Mouse (Mus musculus) CH12.LX (cell line): Measurements from ENCODE around the gene Hist2h2aa2. TPM values are rescaled to one million over a fixed set of nuclear protein-coding genes. Genes with fewer than 3 reads are reported as not detected.

Source experiments
- DNase-seq: peaks from one replicate; pipeline ENCODE4 v3.0.0-alpha.2; 2013; ENCODE audit errors: extremely low read depth
- H3K27ac ChIP-seq: 2 replicates; pipeline ENCODE4 v1.5.1; 2012; ENCODE audit warnings: low read depth, mild to moderate bottlenecking, control low read depth, moderate library complexity; ENCODE audit not compliant: insufficient read depth
- H3K27me3 ChIP-seq: replicated peaks from 2 replicates; pipeline ENCODE3; 2012; ENCODE audit warnings: inconsistent platforms
- H3K36me3 ChIP-seq, 2 experiments: replicated peaks in 1 of 2; 2 replicates each; pipeline versions ENCODE3 to v1.6.1; 2012; ENCODE audit warnings: inconsistent platforms in 1 of 2, low read length in 1 of 2, mild to moderate bottlenecking in 1 of 2, mixed read lengths in 1 of 2, moderate library complexity in 1 of 2; ENCODE audit not compliant: control insufficient read depth in 1 of 2, insufficient read depth in 1 of 2
- H3K4me1 ChIP-seq, 2 experiments: 2 replicates each; pipeline ENCODE4 v1.6.1; 2012; ENCODE audit warnings: inconsistent platforms in 1 of 2, moderate library complexity in 1 of 2; ENCODE audit not compliant: insufficient read depth in 2 of 2, control insufficient read depth in 1 of 2
- H3K4me2 ChIP-seq: 2 replicates; pipeline ENCODE4 v1.6.1; 2012; ENCODE audit warnings: low read depth, mild to moderate bottlenecking, control low read depth; ENCODE audit not compliant: poor library complexity, insufficient read depth, severe bottlenecking
- H3K4me3 ChIP-seq, 3 experiments: fragments of 150-350 bp in 1 of 3; sonication (generic) in 1 of 3; replicated peaks in 1 of 3; 2 replicates each; pipeline versions ENCODE3 to v1.5.1; 2011 to 2012; ENCODE audit warnings: low read depth in 2 of 3, low read length in 2 of 3, mild to moderate bottlenecking in 2 of 3, moderate library complexity in 2 of 3, control low read depth in 1 of 3, improper control_type of control experiment in 1 of 3, inconsistent platforms in 1 of 3, mixed read lengths in 1 of 3; ENCODE audit not compliant: poor library complexity in 1 of 3
- H3K79me2 ChIP-seq: replicated peaks from 2 replicates; pipeline ENCODE4 v1.6.1; 2012; ENCODE audit warnings: mild to moderate bottlenecking, moderate library complexity; ENCODE audit not compliant: control insufficient read depth, poor library complexity, insufficient read depth, severe bottlenecking; ENCODE audit errors: extremely low read depth
- H3K9ac ChIP-seq: 2 replicates; pipeline ENCODE4 v1.6.1; 2012; ENCODE audit warnings: low read depth, mild to moderate bottlenecking, control low read depth, moderate library complexity; ENCODE audit not compliant: insufficient read depth
- H3K9me3 ChIP-seq: replicated peaks from 2 replicates; pipeline ENCODE3; 2012; ENCODE audit warnings: low read length, inconsistent platforms, mixed read lengths
- CHD2 ChIP-seq: IDR thresholded peaks from 2 replicates; pipeline ENCODE4 v1.6.1; 2011; ENCODE audit warnings: low read length, improper control_type of control experiment
- CTCF ChIP-seq, 2 experiments: IDR thresholded peaks in 1 of 2; conservative IDR thresholded peaks in 1 of 2; 2 replicates each; pipeline ENCODE4 v1.5.1; 2011 to 2012; ENCODE audit warnings: low read depth in 2 of 2, low read length in 2 of 2, improper control_type of control experiment in 1 of 2, inconsistent platforms in 1 of 2, mild to moderate bottlenecking in 1 of 2, moderate library complexity in 1 of 2
- E2F4 ChIP-seq: IDR thresholded peaks from 2 replicates; pipeline ENCODE4 v1.6.1; 2011; ENCODE audit warnings: low read depth, low read length, improper control_type of control experiment; ENCODE audit not compliant: insufficient replicate concordance
- ELF1 ChIP-seq: IDR thresholded peaks from 2 replicates; pipeline ENCODE4 v1.6.1; 2014; ENCODE audit warnings: low read depth, mild to moderate bottlenecking, inconsistent platforms, low read length, improper control_type of control experiment
- EP300 ChIP-seq: IDR thresholded peaks from 2 replicates; pipeline ENCODE4 v1.6.1; 2011; ENCODE audit warnings: low read length, improper control_type of control experiment
- ETS1 ChIP-seq: conservative IDR thresholded peaks from 2 replicates; pipeline ENCODE4 v1.6.1; 2012; ENCODE audit warnings: low read depth, mild to moderate bottlenecking, inconsistent platforms, low read length, improper control_type of control experiment, moderate library complexity
- IRF4 ChIP-seq: IDR thresholded peaks from 2 replicates; pipeline ENCODE4 v1.6.1; 2014; ENCODE audit warnings: low read depth, mild to moderate bottlenecking, inconsistent platforms, low read length, improper control_type of control experiment
- KAT2A ChIP-seq: IDR thresholded peaks from 2 replicates; pipeline ENCODE4 v1.6.1; 2012; ENCODE audit warnings: low read length, improper control_type of control experiment, inconsistent platforms; ENCODE audit not compliant: insufficient replicate concordance
- MAFK ChIP-seq: IDR thresholded peaks from 2 replicates; pipeline ENCODE4 v1.6.1; 2011; ENCODE audit warnings: low read length, improper control_type of control experiment; ENCODE audit not compliant: insufficient replicate concordance
- MAX ChIP-seq: IDR thresholded peaks from 2 replicates; pipeline ENCODE4 v1.6.1; 2011; ENCODE audit warnings: low read length, improper control_type of control experiment
- MAZ ChIP-seq: IDR thresholded peaks from 2 replicates; pipeline ENCODE4 v1.6.1; 2012; ENCODE audit warnings: low read depth, mild to moderate bottlenecking, inconsistent platforms, low read length, improper control_type of control experiment, moderate library complexity
- MEF2A ChIP-seq: IDR thresholded peaks from 2 replicates; pipeline ENCODE4 v1.6.1; 2014; ENCODE audit warnings: low read depth, mild to moderate bottlenecking, inconsistent platforms, low read length, improper control_type of control experiment, borderline replicate concordance
- MYC ChIP-seq: IDR thresholded peaks from 2 replicates; pipeline ENCODE4 v1.6.1; 2011; ENCODE audit warnings: low read depth, mild to moderate bottlenecking, improper control_type of control experiment, low read length
- NELFE ChIP-seq: IDR thresholded peaks from 2 replicates; pipeline ENCODE4 v1.6.1; 2011; ENCODE audit warnings: low read depth, low read length, improper control_type of control experiment
- NRF1 ChIP-seq: IDR thresholded peaks from 2 replicates; pipeline ENCODE4 v1.6.1; 2014; ENCODE audit warnings: low read depth, mild to moderate bottlenecking, inconsistent platforms, low read length, improper control_type of control experiment, moderate library complexity
- POLR2A ChIP-seq: IDR thresholded peaks from 2 replicates; pipeline ENCODE4 v1.6.1; 2011; ENCODE audit warnings: low read depth, mild to moderate bottlenecking, improper control_type of control experiment, low read length
- POLR2AphosphoS2 ChIP-seq: IDR thresholded peaks from 2 replicates; pipeline ENCODE4 v1.6.1; 2011; ENCODE audit warnings: low read depth, low read length, improper control_type of control experiment
- RAD21 ChIP-seq: IDR thresholded peaks from 2 replicates; pipeline ENCODE4 v1.6.1; 2011; ENCODE audit warnings: low read depth, mild to moderate bottlenecking, low read length, improper control_type of control experiment, moderate library complexity
- RCOR1 ChIP-seq: conservative IDR thresholded peaks from 2 replicates; pipeline ENCODE4 v1.6.1; 2012; ENCODE audit warnings: low read depth, mild to moderate bottlenecking, inconsistent platforms, low read length, improper control_type of control experiment
- TCF12 ChIP-seq: IDR thresholded peaks from 2 replicates; pipeline ENCODE4 v1.6.1; 2014; ENCODE audit warnings: low read depth, mild to moderate bottlenecking, inconsistent platforms, low read length, improper control_type of control experiment
- USF2 ChIP-seq: conservative IDR thresholded peaks from 2 replicates; pipeline ENCODE4 v1.6.1; 2011; ENCODE audit warnings: low read depth, low read length, improper control_type of control experiment
- ZC3H11A ChIP-seq: IDR thresholded peaks from 2 replicates; pipeline ENCODE4 v1.6.1; 2012; ENCODE audit warnings: low read depth, mild to moderate bottlenecking, inconsistent platforms, low read length, improper control_type of control experiment
- ZKSCAN1 ChIP-seq: IDR thresholded peaks from 2 replicates; pipeline ENCODE4 v1.6.1; 2012; ENCODE audit warnings: low read depth, inconsistent platforms, low read length, improper control_type of control experiment, borderline replicate concordance
- ZNF384 ChIP-seq: IDR thresholded peaks from 2 replicates; pipeline ENCODE4 v1.6.1; 2012; ENCODE audit warnings: low read depth, low read length, improper control_type of control experiment, inconsistent platforms
- dilution Hi-C: fragments of 300-500 bp; cut with MboI; formaldehyde crosslinking; loops from 2 replicates; pipeline ENCODE4 v1.14.3; 2020; ENCODE audit warnings: low sequenced_read_pairs; ENCODE audit not compliant: extremely low pct_unique_long_range_greater_than_20kb, extremely low pct_ligation_motif_present
- in situ Hi-C: fragments of 300-500 bp; cut with MboI; formaldehyde crosslinking; loops from 3 replicates; pipeline ENCODE4 v1.14.3; 2019; ENCODE audit warnings: low sequenced_read_pairs, low pct_ligation_motif_present, low pct_unique_long_range_greater_than_20kb, mixed read lengths
- polyA plus RNA-seq: library from polyadenylated mRNA; unstranded; fragments of >175 nt; gene quantifications from 2 replicates; pipeline ENCODE4 v1.2.1, GENCODE M21; 2012; ENCODE audit warnings: low read depth; ENCODE audit not compliant: insufficient read length
- total RNA-seq, 2 experiments: library from RNA; depleted of rRNA; stranded (reverse); fragments of 300-350 nt in 1 of 2; fragments of >200 nt in 1 of 2; gene quantifications; 2 replicates each; pipeline ENCODE4 v1.2.3; 2012 to 2014

Gene Hist2h2aa2
- total and polyA plus RNA-seq, 3 experiments: 2.7 to 5,136 TPM; not detected in 1

- Histone ChIP-seq H3K9me3 (peaks cover 3% of the 10 kb centered on the region), H3K4me2 (no peak overlapping the region), H3K4me1 (no peaks in the 10 kb centered on the region), H3K79me2 (no peaks in the 10 kb centered on the region), H3K27me3 (peaks cover 2% of the 10 kb centered on the region), H3K4me3 (no peak overlapping the region), H3K27ac (no peak overlapping the region), H3K36me3 (no peaks in the 10 kb centered on the region), H3K9ac (no peak overlapping the region)
- dilution Hi-C loops (no loop called here), in situ Hi-C loops (no loop called here)
- no peak for DNase-seq
- TF ChIP-seq CTCF (conservative IDR thresholded peaks at IDR 0.05 in 1 of 2, IDR thresholded peaks at IDR 0.05 in 1 of 2; ENCODE audit: low read depth in 2 of 2, low read length in 2 of 2) (peak in 1 of 2 experiments; percentile 24; a peak in 1 of 4 replicates), ZNF384 (no peak)
These were observed 30.8 kb downstream of the Hist2h2aa2 start for GRCm38 (mm10) chr3:96209242-96209641.

- Histone ChIP-seq H3K79me2 (no peaks in the 10 kb centered on the region), H3K9me3 (peaks cover 3% of the 10 kb centered on the region), H3K27me3 (peaks cover 2% of the 10 kb centered on the region), H3K4me3 (no peak overlapping the region), H3K4me2 (no peak overlapping the region), H3K9ac (no peak overlapping the region), H3K36me3 (no peaks in the 10 kb centered on the region), H3K4me1 (no peaks in the 10 kb centered on the region), H3K27ac (no peak overlapping the region)
- no peak for DNase-seq
- in situ Hi-C loops (no loop called here), dilution Hi-C loops (no loop called here)
- TF ChIP-seq CTCF (conservative IDR thresholded peaks at IDR 0.05 in 1 of 2, IDR thresholded peaks at IDR 0.05 in 1 of 2; ENCODE audit: low read depth in 2 of 2, low read length in 2 of 2) (peak in 1 of 2 experiments; percentile 52; a peak in 2 of 4 replicates), KAT2A (no peak), RAD21 (peak; percentile 52)
These were observed 32.3 kb downstream of the Hist2h2aa2 start for GRCm38 (mm10) chr3:96207819-96208218.

- DNase-seq: peak; percentile 59
- Histone ChIP-seq H3K9me3 (peaks cover 8% of the 10 kb centered on the region), H3K4me1 (peaks cover 7 to 21% of the 10 kb centered on the region in 2 experiments), H3K27ac (no peak overlapping the region), H3K4me3 (no peak overlapping the region), H3K4me2 (peak overlapping the region; percentile 39), H3K36me3 (peaks cover 0 to 15% of the 10 kb centered on the region in 2 experiments), H3K27me3 (no peaks in the 10 kb centered on the region), H3K79me2 (no peaks in the 10 kb centered on the region), H3K9ac (0 out of 2 replicates have a peak overlapping the region, but pooled peaks have one; percentile 23)
- TF ChIP-seq USF2 (no peak), POLR2AphosphoS2 (no peak), ZKSCAN1 (no peak), ZNF384 (no peak), MYC (0 out of 2 replicates have a peak, but pooled peaks have one; percentile 13), CHD2 (peak; percentile 74), NELFE (no peak), KAT2A (no peak), RCOR1 (no peak), MAX (no peak), ZC3H11A (no peak), EP300 (peak; percentile 60; the same call in 1 of the 2 replicates), NRF1 (no peak), MEF2A (no peak), ETS1 (no peak), MAFK (no peak), MAZ (0 out of 2 replicates have a peak, but pooled peaks have one; percentile 43), E2F4 (no peak), POLR2A (no peak), TCF12 (peak; percentile 46), IRF4 (peak; percentile 80), ELF1 (no peak)
- dilution Hi-C loops (no loop called here), in situ Hi-C loops (no loop called here)
These were observed 40.3 kb downstream of the Hist2h2aa2 start for GRCm38 (mm10) chr3:96199731-96200130.
